Mouse (Mus musculus): ENCODE measurements around the gene Cdc34. TPM values are rescaled to one million over a fixed set of nuclear protein-coding genes. Genes with fewer than 3 reads are reported as not detected.
"Not testable (repeated sequence)": the region's sequence is repeated elsewhere in the genome, so short reads cannot be mapped to it uniquely, and the experiment has no call there.

Gene Cdc34
- total RNA-seq, 2 experiments from 2014 or later = 76.2 to 90.0 TPM

DNA sequence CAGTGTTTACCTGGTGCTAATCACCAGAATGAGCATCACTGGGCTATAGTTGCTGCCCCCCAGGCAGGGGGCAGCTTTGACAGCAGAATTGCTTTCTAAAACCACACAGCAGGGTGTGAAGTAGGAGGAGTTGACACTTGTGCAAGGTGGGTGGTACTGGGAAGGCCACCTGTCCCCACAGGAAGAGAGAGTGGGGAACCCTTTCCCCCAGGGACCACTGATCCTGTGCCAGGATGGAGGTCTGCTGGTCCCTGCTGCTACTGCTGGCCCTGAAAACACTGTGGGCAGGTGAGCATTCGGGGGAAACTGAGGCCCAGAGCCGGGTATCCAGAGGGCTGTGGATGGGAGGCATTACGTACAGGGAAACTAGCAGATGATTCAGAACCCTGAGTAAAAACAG lies 7.2 kb downstream of the Cdc34 start:
- no peak for DNase-seq (ENCODE audit: low spot score in 2 of 2)
- intact Hi-C loops (cut with DNase I) = no loop called here

DNA sequence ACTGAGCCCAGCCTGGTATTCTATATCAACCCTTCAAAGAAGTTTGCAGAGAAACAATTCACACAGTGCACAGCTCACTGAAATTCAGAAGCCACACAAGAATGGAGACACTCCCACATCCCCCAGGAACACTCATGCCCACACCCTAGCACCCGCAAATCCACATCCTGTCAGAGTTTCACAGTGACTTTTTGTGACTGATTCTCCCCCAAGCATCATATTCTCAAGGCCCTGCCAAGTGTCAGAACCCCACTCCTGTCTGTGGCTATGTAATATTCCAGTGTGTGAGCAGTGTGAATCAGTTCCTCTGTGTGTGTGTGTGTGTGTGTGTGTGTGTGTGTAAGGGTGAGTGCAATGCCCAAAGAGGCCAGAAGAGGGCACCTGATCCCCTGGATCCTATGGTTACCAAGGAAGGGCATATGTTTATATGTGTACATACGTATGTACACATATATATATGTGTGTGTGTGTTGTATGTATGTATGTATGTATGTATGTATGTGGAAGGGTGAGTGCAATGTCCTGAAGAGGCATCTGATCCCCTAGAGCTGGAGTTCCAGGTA lies 10.1 kb downstream of the Cdc34 start:
- DNase-seq (ENCODE audit: low spot score in 2 of 2) = no peak
- intact Hi-C loops (cut with DNase I) = no loop called here

DNA sequence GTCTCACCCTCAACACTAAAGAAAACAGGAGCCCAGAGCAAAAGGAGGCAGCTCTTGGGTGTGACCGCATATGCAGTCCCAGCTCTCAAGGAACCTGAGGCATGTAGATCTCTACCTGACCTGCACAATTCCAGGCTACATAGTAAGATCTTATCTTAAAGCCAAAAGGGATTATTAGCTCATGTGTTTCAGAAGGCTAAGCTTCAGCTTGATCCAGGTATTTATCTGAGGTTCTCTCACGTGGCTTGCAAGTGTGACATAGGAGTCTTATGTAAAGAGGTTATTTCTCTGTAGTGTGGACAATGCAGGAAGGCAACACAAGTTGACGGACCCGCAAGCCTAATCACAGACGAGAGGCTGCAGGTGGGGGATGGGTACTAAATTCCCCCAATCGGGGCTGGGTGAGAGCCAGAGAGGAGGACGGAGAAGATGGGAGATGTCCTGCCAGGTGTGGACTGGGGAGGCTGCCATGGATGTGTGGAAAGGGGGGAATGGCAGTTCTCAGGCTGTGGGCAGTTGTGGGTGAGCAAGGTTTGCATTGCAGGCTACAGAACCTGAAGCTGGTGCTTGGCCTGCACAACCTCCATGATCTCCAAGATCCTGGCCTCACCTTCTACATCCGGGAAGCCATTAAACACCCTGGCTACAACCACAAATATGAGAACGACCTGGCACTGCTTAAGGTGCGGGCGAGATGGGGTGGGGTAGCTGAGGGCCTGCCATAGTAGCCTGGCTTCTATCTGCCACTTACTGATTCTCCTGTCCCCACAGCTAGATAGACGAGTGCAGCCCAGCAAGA lies 11.8 kb downstream of the Cdc34 start:
- intact Hi-C loops (cut with DNase I) = no loop called here
- no peak for DNase-seq (ENCODE audit: low spot score in 2 of 2)

DNA sequence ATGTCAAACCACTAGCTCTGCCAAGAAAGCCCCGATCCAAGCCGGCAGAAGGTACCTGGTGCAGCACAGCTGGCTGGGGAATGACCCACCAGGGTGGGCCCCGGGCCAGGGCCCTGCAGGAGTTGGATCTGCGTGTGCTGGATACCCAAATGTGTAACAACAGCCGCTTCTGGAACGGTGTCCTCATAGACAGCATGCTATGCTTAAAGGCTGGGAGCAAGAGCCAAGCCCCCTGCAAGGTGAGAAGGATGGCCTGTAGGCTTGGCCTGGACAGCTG lies 12.3 kb downstream of the Cdc34 start:
- DNase-seq (ENCODE audit: low spot score in 2 of 2) = no peak
- intact Hi-C loops (cut with DNase I) = no loop called here

DNA sequence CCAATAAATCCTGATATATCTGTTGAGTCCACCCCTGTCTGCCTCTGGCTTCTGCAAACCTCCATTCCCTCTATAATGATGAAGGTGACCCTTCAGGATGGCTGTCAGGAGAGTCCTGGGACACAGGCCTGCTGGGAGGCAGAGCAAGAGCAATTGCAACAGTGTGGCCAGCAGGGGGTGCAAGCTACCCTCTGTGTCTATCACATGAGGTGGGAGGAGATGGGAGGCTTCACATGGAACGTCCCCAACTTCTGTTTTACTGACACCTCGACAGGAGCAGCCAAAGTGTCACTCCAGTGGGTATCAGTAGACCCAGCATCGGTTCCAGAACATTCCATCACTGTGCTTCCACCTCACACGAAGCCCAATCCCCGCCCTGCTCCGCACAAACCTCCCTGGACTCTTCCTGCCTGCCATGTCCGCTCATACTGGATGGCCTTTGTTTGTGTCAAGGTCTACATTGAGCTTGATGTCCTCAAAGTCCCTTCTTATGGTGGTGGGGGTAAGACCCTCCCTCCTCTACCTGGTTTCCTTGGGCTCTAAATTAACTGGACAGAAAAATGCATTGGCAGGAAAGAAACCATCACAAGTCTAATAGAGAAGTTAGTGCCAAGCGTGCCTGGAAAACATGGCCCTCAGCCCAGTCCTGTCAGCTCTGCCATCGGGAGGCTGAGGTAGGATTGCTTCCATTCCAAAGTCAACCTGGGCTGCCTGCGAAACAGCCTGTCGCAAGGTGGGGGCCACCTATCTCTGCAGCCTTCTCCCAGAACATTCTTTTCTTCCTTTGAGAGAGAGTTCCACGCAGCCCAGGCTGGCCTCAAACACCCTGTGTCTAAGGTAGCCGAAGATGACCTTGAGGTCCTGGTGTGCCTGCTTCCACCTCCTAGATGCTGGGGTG lies 13.5 kb downstream of the Cdc34 start:
- DNase-seq (ENCODE audit: low spot score in 2 of 2) = peak in 1 of 2 experiments; percentile 54
- intact Hi-C loops (cut with DNase I) = no loop called here

DNA sequence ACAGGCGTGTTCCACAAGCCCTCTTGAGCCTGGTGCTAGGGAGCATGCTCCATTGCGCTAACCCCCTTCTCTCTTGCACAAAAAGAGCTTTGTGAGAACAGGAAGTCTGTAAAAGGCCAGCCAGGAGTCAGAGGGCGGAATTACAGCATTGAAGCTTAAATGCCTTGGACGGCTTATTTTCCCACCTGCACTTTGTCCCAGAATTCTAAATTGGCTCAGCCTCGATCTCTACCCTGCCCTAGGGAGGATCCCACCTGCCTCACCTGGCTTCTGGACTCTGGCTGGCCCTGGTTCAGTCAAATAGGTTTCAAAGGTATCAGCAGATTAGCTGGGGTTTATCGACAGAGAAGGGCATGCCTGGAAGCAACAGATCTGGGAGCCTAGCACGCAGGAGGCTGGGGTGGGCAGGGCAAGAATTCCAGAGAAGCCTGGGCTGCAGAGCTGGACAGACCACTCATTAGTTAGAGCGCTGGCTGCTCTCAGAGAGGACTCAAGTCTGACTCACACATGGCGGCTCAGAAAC lies 14.2 kb downstream of the Cdc34 start:
- DNase-seq (ENCODE audit: low spot score in 2 of 2) = no peak
- intact Hi-C loops (cut with DNase I) = no loop called here

DNA sequence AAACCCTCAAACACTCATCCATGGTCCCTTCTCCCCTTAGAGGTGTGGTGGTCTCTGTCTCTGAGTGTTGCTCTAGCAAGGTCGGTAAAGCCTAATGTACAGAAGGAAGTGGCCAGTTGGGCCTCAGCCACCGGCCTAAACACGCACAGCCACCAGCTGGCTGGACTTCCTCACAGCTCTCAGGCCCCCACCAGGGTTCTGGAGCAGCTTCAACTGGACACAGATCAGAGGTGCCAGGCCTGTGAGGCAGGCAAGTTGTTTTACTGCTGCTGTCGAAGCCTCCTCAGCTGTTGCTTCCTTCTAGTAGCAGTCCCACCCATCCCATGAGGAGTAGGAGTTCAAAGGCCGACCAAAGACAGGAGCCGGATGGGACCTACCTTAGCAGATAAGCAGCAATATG lies 15.9 kb downstream of the Cdc34 start:
- no peak for DNase-seq (ENCODE audit: low spot score in 2 of 2)
- intact Hi-C loops (cut with DNase I) = no loop called here

DNA sequence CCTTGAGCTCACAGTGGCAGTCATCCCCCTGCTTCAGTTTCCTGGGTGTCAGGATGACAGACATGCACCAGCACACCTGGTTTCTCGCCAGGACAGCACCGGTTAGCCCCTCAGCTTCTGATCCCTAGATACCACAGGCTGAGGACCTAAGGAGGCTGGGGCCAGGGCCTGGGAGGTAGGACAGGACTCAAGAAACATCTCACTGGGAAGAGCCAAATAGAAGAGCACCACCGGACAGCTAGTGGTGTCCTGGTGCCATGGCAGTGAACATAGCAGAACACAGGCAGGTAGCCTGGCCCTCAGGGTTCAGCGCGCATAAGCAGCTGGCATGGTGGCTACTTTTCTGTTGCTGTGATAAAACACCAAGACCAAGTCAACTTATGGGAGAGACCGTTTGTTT lies 16.5 kb downstream of the Cdc34 start:
- intact Hi-C loops (cut with DNase I) = no loop called here
- no peak for DNase-seq (ENCODE audit: low spot score in 2 of 2)

DNA sequence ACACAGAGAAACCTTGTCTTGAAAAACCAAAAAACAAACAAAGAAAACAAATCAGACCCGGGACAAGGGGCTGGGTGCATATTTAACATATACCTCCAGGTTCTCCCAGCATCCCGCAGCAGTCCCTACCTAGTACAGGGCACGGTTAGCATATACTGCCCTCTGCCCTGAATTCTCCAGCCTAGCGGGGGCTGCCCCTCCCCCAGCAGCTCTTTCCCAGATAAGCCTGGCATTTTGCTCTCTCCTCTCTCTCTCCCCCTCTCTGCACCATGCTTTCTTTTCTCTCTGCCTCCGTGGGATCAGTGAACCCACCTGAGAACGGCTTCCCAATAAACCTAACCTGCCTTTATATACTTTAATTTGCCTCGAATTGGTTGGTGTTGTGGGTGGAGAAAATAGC lies 18.7 kb downstream of the Cdc34 start:
- DNase-seq (ENCODE audit: low spot score in 2 of 2) = no peak
- intact Hi-C loops (cut with DNase I) = no loop called here

DNA sequence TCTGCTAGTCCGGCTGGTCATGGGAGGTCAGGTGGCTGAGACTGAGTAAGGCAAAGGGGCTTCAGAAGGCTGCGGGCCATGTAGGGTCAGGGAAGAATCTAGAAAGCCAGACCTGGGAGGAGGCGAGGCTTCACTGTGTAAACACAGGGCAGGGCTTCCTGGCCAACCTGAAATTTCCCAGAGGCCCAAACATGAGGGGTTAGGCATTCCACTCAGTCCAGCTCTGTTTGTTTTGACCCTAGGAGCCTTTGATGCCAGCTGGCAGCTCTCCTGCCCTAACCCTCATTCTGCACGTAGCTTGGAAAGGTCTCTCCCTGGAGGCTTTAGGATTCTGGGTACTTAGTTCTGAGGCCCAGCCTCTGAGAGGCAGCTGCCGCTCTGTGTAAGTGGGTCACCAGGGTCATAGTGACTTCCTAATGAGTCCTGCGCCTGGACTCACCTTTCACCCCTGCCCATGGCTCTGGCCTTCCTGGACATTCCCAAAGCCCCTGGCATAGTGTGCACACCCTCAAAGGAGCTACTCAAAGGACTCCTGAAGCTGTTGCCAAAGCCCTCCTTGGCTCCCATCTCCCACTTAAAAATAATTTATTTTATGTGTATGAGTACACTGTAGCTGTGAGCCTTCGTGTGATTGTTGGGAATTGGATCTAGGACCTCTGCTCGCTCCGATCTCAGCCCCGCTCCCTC lies 19.6 kb downstream of the Cdc34 start:
- intact Hi-C loops (cut with DNase I) = no loop called here
- no peak for DNase-seq (ENCODE audit: low spot score in 2 of 2)

DNA sequence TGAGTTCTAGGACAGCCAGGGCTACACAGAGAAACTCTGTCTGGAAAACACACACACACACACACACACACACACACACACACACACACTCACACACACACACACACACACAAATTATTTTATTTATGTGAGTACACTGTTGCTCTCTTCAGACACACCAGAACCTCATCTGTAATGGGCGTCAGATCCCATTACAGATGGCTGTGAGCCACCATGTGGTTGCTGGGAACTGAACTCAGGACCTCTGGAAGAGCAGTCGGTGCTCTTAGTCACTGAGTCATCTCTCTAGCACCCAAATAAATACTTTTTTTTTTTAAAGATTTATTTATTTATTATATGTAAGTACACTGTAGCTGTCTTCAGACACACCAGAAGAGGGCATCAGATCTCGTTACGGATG lies 21.0 kb downstream of the Cdc34 start:
- DNase-seq (ENCODE audit: low spot score in 2 of 2); intact Hi-C loops (cut with DNase I): not testable (repeated sequence)

DNA sequence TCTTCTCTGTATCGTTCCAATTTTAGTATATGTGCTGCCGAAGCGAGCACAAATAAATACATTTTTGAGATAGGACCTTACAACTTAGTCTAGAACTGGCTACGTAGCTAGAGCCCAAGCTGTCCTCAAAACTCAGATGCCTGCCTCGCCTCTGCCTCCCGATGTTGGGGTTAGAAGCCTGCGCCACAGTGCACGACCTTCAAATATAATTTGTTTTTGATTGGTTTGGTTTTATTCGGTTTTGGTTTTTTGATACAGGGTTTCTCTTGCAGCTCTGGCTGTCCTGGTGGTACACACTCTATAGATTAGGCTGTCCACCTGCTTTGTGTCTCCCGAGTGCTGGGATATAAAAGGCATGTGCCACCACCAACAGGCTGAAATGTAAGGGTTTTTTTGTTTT lies 21.5 kb downstream of the Cdc34 start:
- DNase-seq (ENCODE audit: low spot score in 2 of 2) = no peak
- intact Hi-C loops (cut with DNase I) = no loop called here

DNA sequence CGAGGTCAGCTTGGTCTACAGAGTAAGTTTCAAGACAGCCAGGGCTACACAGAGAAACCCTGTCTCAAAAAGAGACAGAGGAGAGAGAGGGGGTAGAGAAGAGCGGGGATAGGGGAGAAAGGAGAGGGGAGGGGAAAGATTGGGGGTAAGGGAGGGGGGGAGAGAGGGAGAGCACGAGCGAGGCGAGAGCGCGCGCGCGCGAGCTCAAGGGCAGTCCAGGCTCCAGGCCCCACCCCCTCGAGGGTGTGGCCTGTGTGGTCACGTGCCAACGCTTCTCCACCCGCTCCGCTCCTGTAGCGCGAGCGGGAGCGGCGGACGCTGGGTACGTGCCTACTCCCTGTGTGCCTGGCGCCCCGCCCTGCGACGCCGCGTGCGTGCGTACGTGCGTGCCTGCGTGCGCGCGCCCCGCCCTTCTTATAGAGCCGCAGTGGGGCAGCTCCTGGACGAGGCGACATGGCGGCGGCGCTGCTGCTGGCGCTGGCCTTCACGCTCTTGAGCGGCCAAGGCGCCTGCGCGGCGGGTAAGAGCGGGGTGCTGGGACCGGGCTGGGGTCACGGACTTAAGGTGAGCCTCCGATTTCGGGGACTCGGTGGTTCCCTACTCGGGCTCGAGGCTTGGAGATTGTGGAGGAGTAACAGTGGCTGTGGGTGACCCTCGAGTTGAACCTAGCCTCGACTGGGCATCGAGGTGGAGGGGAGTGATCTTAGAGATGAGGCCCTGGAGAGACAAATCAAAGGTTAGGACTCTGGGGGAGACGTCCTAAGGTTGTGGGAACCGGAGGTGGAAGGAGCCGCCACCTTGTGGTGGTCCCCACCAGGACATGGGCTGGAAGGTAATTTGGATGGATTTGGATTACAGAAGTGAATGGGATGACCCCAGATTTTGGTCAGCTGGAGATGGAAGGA lies 22.3 kb downstream of the Cdc34 start, which contains the start of gene Bsg:
Bsg (plus strand) TSS at position 427 of the 905 bp plus-strand sequence.
- intact Hi-C loops (cut with DNase I) = no loop called here
- peak; percentile 99 for DNase-seq (ENCODE audit: low spot score in 2 of 2)

DNA sequence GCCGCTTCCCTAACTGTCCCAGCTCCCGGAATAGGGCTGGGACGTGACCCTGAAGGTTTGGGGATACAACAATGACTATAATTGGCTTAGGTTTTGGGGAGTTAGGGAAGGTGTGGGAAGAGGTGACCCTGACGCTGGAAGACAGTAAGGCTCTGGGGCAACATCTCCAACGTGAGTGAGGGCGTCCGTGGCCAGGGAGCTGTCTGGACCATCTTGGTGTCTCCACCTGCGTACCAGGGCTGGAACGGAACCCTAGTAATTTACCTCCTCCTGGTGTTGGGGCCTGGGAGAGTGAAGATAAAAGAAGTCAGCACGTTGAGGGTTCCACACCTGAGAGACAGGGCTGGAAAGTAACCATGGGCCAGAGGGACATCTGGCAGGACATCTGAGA lies 23.0 kb downstream of the Cdc34 start:
- intact Hi-C loops (cut with DNase I) = no loop called here
- no peak for DNase-seq (ENCODE audit: low spot score in 2 of 2)

DNA sequence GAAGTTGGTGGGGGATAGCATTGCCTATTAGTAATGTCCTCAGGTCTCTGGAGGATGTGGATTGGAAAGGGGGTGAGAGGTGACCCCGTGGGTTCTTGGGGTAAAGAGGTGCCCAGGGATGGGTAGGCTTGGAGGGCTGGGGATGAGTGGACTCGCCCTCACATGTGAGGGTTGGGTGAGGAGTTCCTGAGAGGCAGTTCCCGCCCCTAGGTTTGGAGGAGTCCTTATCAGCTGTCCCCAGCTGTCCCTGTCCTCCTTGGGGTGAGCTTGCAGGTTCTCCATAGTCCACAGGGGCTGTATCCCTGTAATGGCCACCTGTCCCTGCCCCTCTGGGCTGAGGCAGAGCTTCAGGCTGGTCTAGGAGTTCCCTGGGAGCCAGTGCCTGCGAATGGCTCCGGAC lies 24.0 kb downstream of the Cdc34 start:
- intact Hi-C loops (cut with DNase I) = no loop called here
- DNase-seq (ENCODE audit: low spot score in 2 of 2) = no peak

DNA sequence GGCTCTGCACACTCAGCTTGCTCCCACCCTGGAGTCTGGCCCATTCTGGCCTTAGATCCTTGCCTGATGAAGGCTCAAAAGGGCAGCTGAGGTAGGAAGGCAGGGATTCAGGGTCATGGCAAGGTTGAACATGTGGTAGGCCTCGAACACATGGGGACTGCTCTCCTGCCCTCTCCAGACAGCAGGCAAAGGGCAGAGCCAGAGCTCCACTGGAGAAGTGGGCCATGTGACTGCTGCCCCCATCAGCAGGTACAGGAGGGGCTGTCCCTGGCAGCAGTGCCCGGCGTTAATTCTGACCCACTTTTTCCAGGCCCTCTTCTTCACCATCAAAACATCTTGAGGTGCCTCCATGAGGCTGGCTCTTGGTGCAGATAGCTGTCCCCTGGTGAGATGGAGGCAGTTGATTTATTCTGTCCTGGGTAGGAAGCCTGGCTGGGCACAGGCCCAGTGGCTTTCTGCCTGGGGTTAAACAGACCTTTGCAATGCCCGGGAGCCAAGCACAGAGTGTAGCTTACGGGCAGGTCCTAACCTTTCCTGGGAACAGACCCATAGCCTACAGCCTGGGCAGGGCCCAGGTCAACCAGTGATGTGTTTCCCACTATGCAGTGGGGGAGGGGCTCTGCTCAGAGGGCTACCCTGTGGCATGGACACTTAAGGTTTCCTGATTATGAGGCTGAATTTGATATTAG lies 24.6 kb downstream of the Cdc34 start:
- no peak for DNase-seq (ENCODE audit: low spot score in 2 of 2)
- intact Hi-C loops (cut with DNase I) = no loop called here

DNA sequence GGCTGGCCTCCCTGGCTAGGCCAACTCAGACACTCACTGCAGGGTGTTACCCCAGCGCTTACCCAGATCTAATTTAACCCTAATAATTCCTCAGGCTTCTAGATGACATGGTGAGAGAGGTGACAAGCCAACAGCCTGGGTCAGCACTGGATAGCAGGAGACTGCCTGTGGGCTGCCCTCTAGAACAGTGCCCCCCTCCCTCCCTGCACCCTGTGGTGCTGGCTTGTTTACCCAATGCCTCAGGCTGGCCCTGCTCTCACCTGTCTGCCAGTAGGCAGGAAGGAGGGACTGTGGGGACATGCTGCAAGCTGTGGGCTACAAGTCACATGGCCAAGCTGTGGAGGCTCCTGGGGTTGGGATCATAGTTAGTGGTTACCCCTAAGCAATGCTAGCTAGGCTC lies 25.2 kb downstream of the Cdc34 start:
- no peak for DNase-seq (ENCODE audit: low spot score in 2 of 2)
- intact Hi-C loops (cut with DNase I) = no loop called here

DNA sequence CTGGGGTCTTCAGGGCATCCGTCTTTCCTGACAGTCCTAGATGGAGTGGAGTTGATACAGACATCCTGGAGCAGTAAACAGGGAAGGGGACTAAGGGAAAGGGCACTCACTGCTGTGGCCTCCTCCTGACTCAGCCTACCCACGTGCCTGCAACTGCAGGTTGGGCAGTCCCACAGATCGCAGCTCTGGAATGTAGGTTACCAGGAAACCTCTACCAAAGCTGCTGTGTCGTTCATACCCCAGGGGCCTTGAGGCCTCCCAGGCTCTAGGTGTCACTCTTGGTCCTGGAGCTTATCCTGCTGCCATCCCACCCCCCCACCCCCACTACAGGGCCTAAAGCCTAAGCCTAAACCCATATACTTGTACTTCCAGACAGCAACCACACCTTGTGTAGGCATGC lies 25.8 kb downstream of the Cdc34 start:
- intact Hi-C loops (cut with DNase I) = no loop called here
- no peak for DNase-seq (ENCODE audit: low spot score in 2 of 2)

DNA sequence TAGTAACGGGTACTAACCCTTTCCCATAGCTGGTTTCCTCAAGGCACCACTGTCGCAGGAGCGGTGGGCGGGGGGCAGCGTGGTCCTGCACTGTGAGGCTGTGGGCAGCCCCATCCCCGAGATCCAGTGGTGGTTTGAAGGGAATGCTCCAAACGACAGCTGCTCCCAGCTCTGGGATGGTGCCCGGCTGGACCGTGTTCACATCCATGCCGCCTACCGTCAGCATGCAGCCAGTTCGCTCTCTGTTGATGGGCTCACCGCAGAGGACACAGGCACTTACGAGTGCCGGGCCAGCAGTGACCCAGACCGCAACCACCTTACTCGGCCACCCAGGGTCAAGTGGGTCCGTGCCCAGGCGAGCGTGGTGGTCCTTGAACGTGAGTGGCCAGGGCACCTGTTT lies 26.7 kb downstream of the Cdc34 start:
- intact Hi-C loops (cut with DNase I) = no loop called here
- no peak for DNase-seq (ENCODE audit: low spot score in 2 of 2)
